Mouse (Mus musculus): Measurements from ENCODE around the gene Gm20870.
"Not testable (repeated sequence)": the region's sequence is repeated elsewhere in the genome, so short reads cannot be mapped to it uniquely, and the experiment has no call there.

- TF ChIP-seq CTCF (IDR thresholded peaks at IDR 0.05; ENCODE audit: low read depth, low read length); POLR2A (IDR thresholded peaks at IDR 0.05; ENCODE audit: extremely low read depth, insufficient read depth, low read length): not testable (repeated sequence)
Observed at GRCm38 (mm10) chrY:71691743-71692142, at the start of gene Gm20870.
